Mouse (Mus musculus) lung, postnatal 0 days (tissue): Measurements from ENCODE around the gene Hmox2.

Source experiments
- CTCF ChIP-seq: IDR thresholded peaks from 2 replicates; pipeline ENCODE4 v1.5.1; 2016; ENCODE audit warnings: antibody characterized with exemption, mild to moderate bottlenecking
- EP300 ChIP-seq: IDR thresholded peaks from 2 replicates; pipeline ENCODE4 v1.6.1; 2016; ENCODE audit warnings: antibody characterized with exemption, mild to moderate bottlenecking, control low read depth

DNA sequence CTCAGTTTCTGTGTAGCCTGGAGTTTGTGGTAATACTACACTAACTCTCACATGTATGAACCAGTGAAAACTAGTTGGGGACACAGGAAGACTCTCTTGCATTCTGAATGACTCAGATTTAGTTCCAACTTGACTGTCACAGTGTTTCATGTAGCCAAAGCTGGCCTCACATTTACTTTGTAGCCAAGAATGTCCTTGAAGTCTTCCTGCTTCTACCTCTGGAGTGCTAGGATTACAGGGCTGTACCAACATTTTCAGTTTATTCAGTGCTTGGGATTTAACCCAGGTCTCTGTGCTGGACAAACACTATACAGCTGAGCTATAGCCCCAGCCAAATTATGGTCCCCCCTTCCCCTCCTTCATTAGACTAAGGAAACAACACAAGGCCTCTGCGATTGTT, 16.0 kb downstream of the Hmox2 start:
- TF ChIP-seq CTCF (no peak), EP300 (peak; percentile 40; the same call in 1 of the 2 replicates)
